Mouse (Mus musculus): ENCODE measurements around the gene Zmynd8.

The Zmynd8 gene

DNA sequence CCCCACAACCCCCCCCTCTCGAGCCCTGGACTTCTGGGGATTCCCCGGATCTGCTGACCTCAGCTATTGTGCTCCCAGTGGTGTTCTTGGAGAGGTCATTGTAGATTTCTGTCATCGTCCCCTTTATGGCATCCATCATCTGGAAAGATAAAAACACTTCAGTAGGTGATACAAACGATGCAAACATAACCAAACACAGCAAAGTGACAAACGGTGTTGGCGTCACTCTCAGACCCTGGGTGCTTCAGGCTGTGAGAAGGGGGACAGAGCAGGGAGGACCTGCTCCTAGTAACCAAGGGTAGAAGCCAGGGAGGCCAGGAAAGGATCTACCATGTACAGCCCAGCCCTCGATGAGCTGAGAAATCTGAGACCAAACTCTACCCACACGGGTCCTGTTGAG is 100.9 kb downstream of the Zmynd8 start:
- in situ Hi-C loops (cut with MboI; ENCODE audit: low pct_unique_long_range_greater_than_20kb in 1 of 2, low sequenced_read_pairs in 2 of 2, unreplicated experiment in 1 of 2): loop anchor here in 1 of 2 experiments (25.0 kb wide), 1 partner anchor 239 kb away; no protein-coding TSS in a partner anchor

GRCm38 (mm10) chr2:165793283-165793638 is 105.6 kb downstream of the Zmynd8 start:
- in situ Hi-C loops (cut with MboI; ENCODE audit: low pct_unique_long_range_greater_than_20kb in 1 of 2, low sequenced_read_pairs in 2 of 2, unreplicated experiment in 1 of 2): loop anchor here in 1 of 2 experiments (25.0 kb wide), 1 partner anchor 244 kb away; no protein-coding TSS in a partner anchor

DNA sequence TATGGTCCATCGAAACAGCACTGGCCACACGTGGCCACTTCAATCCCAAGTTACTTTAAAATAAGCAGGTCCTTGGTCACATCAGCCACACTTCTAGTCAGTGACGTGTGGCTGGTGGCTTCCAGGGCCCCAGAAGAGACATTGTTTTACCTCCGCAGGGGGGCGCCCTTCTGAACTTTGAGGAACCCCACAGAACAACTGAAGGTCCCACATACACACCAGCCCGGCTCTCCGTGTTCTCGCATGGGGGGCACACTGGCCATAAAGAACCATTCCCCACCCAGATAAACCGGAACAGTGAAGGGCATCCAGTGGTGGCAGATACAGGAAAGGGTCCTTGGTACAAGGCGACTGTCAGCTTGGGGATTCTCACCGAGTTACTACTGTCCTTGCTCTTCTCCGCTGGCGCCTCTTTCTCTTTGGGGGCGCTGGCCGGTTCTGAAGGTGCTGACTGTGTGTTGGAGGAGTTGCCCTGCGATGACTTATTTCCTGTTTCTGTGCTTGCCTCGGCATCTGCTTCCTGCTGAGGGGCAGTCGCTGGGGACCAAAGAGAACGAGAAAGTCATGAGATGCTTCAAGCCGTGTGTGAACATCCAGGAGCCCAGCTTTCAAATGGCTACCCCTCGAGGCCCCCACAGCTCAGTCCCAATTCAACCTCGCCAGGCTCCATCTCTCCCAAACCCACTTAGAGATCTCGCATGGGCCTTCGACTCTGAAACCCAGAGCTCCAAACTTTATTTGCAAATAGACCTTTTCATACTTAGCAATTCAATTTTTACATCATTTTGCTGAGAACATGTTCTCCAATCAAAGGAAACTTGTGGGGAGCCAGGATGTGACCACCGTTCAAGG is 106.2 kb downstream of the Zmynd8 start:
- in situ Hi-C loops (cut with MboI; ENCODE audit: low pct_unique_long_range_greater_than_20kb in 1 of 2, low sequenced_read_pairs in 2 of 2, unreplicated experiment in 1 of 2): loop anchor here in 1 of 2 experiments (25.0 kb wide), 1 partner anchor 245 kb away; no protein-coding TSS in a partner anchor

- in situ Hi-C loops (cut with MboI; ENCODE audit: low pct_unique_long_range_greater_than_20kb in 1 of 2, low sequenced_read_pairs in 2 of 2, unreplicated experiment in 1 of 2): loop anchor here in 1 of 2 experiments (25.0 kb wide), 1 partner anchor 246 kb away; no protein-coding TSS in a partner anchor
Observed at GRCm38 (mm10) chr2:165791657-165792056, 107.2 kb downstream of the Zmynd8 start.

- in situ Hi-C loops (cut with MboI; ENCODE audit: low pct_unique_long_range_greater_than_20kb in 1 of 2, low sequenced_read_pairs in 2 of 2, unreplicated experiment in 1 of 2): loop anchor here in 1 of 2 experiments (25.0 kb wide), 1 partner anchor 246 kb away; no protein-coding TSS in a partner anchor
Observed at GRCm38 (mm10) chr2:165791026-165791425, 107.8 kb downstream of the Zmynd8 start.

GRCm38 (mm10) chr2:165789667-165790066 is 109.1 kb downstream of the Zmynd8 start:
- in situ Hi-C loops (cut with MboI; ENCODE audit: low pct_unique_long_range_greater_than_20kb in 1 of 2, low sequenced_read_pairs in 2 of 2, unreplicated experiment in 1 of 2): loop anchor here in 1 of 2 experiments (25.0 kb wide), 1 partner anchor 248 kb away; no protein-coding TSS in a partner anchor

DNA sequence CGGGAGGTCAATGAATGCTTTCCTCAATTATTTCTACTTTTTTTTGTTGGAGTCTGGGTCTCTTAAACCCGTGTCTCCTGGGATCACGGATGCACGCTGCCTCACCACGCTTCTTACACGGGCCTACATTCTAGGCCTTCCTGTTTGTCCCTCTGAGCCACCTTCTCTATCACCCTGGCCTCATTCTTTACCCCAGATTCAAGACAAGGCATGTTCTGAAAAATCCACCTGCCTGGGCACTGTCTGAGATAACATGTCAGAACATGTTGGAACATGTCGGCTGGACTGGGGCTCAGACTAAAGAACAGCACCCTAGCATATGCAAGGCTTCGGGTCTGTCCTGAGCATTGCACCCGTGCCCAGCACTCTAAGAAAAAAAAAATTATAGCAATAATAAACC is 110.0 kb downstream of the Zmynd8 start:
- in situ Hi-C loops (cut with MboI; ENCODE audit: low pct_unique_long_range_greater_than_20kb in 1 of 2, low sequenced_read_pairs in 2 of 2, unreplicated experiment in 1 of 2): loop anchor here in 1 of 2 experiments (25.0 kb wide), 1 partner anchor 249 kb away; no protein-coding TSS in a partner anchor

DNA sequence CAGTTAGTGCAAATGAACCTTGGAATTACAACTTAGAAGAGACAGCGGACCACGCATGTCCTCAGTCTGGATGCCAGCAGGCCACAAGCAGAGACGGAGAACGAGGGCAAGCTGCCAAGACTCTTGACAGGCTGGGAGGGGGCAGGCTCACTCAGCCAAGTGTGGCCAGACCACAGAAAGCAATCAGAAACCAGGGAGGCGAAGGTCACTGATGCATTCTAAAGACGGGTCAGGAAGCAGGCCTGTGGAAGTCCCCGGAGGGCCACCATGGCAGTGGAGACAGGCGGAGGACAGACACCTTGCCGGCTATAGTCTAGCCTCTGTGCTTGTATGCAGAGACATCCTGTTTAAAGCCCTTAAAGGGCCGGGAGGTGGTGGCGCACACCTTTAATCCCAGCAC is 110.8 kb downstream of the Zmynd8 start:
- in situ Hi-C loops (cut with MboI; ENCODE audit: low pct_unique_long_range_greater_than_20kb in 1 of 2, low sequenced_read_pairs in 2 of 2, unreplicated experiment in 1 of 2): loop anchor here in 1 of 2 experiments (25.0 kb wide), 1 partner anchor 249 kb away; no protein-coding TSS in a partner anchor

GRCm38 (mm10) chr2:165786467-165786866 is 112.3 kb downstream of the Zmynd8 start:
- in situ Hi-C loops (cut with MboI; ENCODE audit: low pct_unique_long_range_greater_than_20kb in 1 of 2, low sequenced_read_pairs in 2 of 2, unreplicated experiment in 1 of 2): loop anchor here in 1 of 2 experiments (25.0 kb wide), 1 partner anchor 251 kb away; no protein-coding TSS in a partner anchor

- in situ Hi-C loops (cut with MboI; ENCODE audit: low pct_unique_long_range_greater_than_20kb in 1 of 2, low sequenced_read_pairs in 2 of 2, unreplicated experiment in 1 of 2): loop anchor here in 1 of 2 experiments (25.0 kb wide), 1 partner anchor 252 kb away; no protein-coding TSS in a partner anchor
Observed at GRCm38 (mm10) chr2:165785312-165786036, 113.3 kb downstream of the Zmynd8 start.

- in situ Hi-C loops (cut with MboI; ENCODE audit: low pct_unique_long_range_greater_than_20kb in 1 of 2, low sequenced_read_pairs in 2 of 2, unreplicated experiment in 1 of 2): loop anchor here in 1 of 2 experiments (5.0 to 25.0 kb wide), 2 partner anchors 130 to 255 kb away; no protein-coding TSS in a partner anchor
Observed at GRCm38 (mm10) chr2:165782324-165782723, 116.5 kb downstream of the Zmynd8 start.

GRCm38 (mm10) chr2:165778927-165779326 is 119.9 kb downstream of the Zmynd8 start:
- in situ Hi-C loops (cut with MboI; ENCODE audit: low pct_unique_long_range_greater_than_20kb in 1 of 2, low sequenced_read_pairs in 2 of 2, unreplicated experiment in 1 of 2): loop anchor here in 1 of 2 experiments (25.0 kb wide), 1 partner anchor 258 kb away; no protein-coding TSS in a partner anchor

DNA sequence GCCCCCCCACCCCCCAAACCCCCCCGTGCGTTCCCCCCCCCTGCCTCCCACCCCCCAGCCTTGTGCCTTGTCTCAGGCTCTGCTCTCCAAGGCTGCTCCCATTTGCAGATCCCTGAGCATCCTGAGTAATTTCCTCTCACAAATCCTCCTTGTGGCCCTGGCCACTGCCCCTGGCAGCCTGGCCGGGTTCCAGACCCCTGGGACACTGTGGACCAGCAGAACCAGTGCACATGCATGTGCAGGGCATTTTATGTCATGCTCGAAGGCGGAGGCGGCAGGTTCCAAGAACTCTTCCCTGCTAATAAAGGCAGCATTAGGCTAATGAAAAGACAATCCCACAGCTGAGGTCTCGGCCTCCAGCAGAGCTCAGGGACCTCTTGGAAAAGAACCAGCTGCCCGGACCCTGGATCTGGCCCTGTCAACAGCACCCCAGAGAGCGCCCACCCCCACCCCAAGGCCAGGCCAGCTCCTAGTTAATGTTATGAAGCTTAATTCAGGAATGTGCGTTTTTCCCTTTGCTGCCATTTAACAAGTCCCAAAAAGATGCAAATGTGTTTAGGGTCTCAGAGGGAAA is 129.4 kb downstream of the Zmynd8 start:
- in situ Hi-C loops (cut with MboI; ENCODE audit: low pct_unique_long_range_greater_than_20kb in 1 of 2, low sequenced_read_pairs in 2 of 2, unreplicated experiment in 1 of 2): no loop called here

- in situ Hi-C loops (cut with MboI; ENCODE audit: low pct_unique_long_range_greater_than_20kb in 1 of 2, low sequenced_read_pairs in 2 of 2, unreplicated experiment in 1 of 2): no loop called here
Observed at GRCm38 (mm10) chr2:165768805-165769358, 129.9 kb downstream of the Zmynd8 start.

DNA sequence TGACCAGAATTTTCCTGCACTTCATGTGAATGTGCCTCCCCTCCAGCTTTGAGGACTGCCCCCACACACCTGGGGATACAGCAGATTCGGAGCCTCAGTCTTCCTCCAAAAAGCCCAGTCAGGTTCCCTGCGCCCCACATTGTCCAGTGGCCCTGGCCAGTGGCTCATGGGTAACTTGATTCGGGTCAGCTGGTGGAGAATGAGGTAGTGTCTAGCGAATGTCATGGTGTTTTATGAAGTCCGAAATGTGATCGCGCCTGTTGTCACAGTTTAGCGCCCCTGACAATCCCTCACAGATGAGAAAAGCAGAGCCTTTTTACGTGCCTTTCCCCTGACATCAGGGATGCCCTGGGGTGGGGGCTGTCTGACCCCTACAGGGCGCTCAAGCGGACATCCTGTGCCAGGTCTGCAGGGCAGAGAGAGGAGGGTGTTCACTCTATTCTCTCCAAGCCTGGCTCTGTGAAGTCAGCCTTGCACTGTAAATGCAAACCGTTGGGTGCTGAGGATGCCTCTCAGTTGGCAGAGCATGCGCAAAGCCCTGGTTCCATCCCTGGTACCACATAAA is 139.3 kb downstream of the Zmynd8 start:
- in situ Hi-C loops (cut with MboI; ENCODE audit: low pct_unique_long_range_greater_than_20kb in 1 of 2, low sequenced_read_pairs in 2 of 2, unreplicated experiment in 1 of 2): no loop called here

- in situ Hi-C loops (cut with MboI; ENCODE audit: low pct_unique_long_range_greater_than_20kb in 1 of 2, low sequenced_read_pairs in 2 of 2, unreplicated experiment in 1 of 2): no loop called here
Observed at GRCm38 (mm10) chr2:165758534-165758933, 140.3 kb downstream of the Zmynd8 start.

- in situ Hi-C loops (cut with MboI; ENCODE audit: low pct_unique_long_range_greater_than_20kb in 1 of 2, low sequenced_read_pairs in 2 of 2, unreplicated experiment in 1 of 2): no loop called here
Observed at GRCm38 (mm10) chr2:165757799-165758198, 141.0 kb downstream of the Zmynd8 start.

DNA sequence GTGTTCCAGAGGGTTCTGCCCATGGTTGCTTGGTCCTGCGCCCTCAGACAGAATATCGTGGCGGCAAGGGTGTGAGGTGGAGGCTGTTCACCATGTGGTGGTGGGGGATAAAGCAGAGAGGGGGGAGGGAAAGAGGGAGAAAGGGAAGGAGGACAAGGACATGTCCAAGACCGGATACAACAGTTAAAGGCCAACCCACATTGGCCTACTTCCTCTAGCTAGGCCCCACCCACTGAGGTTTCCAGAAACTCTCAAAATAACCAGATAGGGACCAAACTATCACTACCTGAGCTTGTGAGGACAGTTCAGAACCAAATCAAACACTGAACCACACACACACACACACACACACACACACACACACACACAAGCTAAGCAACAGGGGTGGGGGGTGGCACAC is 146.1 kb downstream of the Zmynd8 start:
- in situ Hi-C loops (cut with MboI; ENCODE audit: low pct_unique_long_range_greater_than_20kb in 1 of 2, low sequenced_read_pairs in 2 of 2, unreplicated experiment in 1 of 2): no loop called here

All from mouse embryonic stem cell (cell line).